12 mouse cellular contexts compared by ENCODE assay signal in genomic region chr19:54533858-54534257, GRCm38 (mm10).
DNase-seq lines count a peak whose midpoint lies in the region; ATAC-seq and TF ChIP-seq lines count a peak whose summit lies in the region.
"Had no signal": no experiment of that assay in that cellular context is flagged by ENCODE, and none has a peak within 500 bp of the region (broad histone marks: within the 10 kb centered on the region; RNA-seq: fewer than 3 reads in every experiment).

No protein-coding gene starts in this region.

- no peaks in the 10 kb centered on the region for H3K79me2 ChIP-seq in MEL (ENCODE audit: control insufficient read depth, insufficient read depth, low read length, poor library complexity)

- H3K4me3 ChIP-seq in liver, postnatal 0 days (ENCODE audit: low read depth, low read length), result no peak overlapping the region
- no peak overlapping the region for H3K4me3 ChIP-seq in liver, embryonic 11.5 days (ENCODE audit: low read depth, low read length)
- H3K4me3 ChIP-seq in MEL (ENCODE audit: control insufficient read depth in 1 of 2, insufficient read depth in 1 of 2, low read depth in 2 of 2, low read length in 2 of 2), result no peak overlapping the region
- H3K4me3 ChIP-seq: embryonic facial prominence, embryonic 12.5 days; forebrain, embryonic 13.5 days; heart, embryonic 10.5 days; hindbrain, embryonic 13.5 days had no signal

- TF ChIP-seq POLR2A in MEL (IDR thresholded peaks at IDR 0.05; ENCODE audit: control insufficient read depth in 1 of 2, insufficient read depth in 1 of 2, low read depth in 1 of 2, low read length in 2 of 2, poor library complexity in 1 of 2), result no peak

- ATAC-seq in frontal cortex, adult (ENCODE audit: low TSS enrichment), result peak; percentile 90
- no peak for ATAC-seq in liver, postnatal 0 days
- no peak for ATAC-seq in liver, embryonic 11.5 days (replicated peaks; ENCODE audit: low FRiP score)
- ATAC-seq: forebrain, embryonic 13.5 days had no signal

- no peaks in the 10 kb centered on the region for H3K4me1 ChIP-seq in liver, postnatal 0 days (ENCODE audit: insufficient read depth)
- H3K4me1 ChIP-seq in liver, embryonic 11.5 days (replicated peaks; ENCODE audit: control insufficient read depth, insufficient read depth, low read length), result no peaks in the 10 kb centered on the region
- H3K4me1 ChIP-seq in MEL (ENCODE audit: control insufficient read depth in 1 of 2, insufficient read depth in 2 of 2, low read length in 2 of 2), result no peaks in the 10 kb centered on the region
- H3K4me1 ChIP-seq: embryonic facial prominence, embryonic 12.5 days; forebrain, embryonic 13.5 days; heart, embryonic 10.5 days; hindbrain, embryonic 13.5 days had no signal

- no peak for DNase-seq in frontal cortex, postnatal 14 days (ENCODE audit: low spot score in 2 of 2)
- no peak for DNase-seq in liver, postnatal 0 days
- DNase-seq in liver, embryonic 11.5 days (ENCODE audit: low spot score), result no peak
- DNase-seq in MEL (ENCODE audit: low read depth, low spot score), result peak; percentile 28
- peak; percentile 64 for DNase-seq in brain, adult 2 months (ENCODE audit: low read depth, low spot score)
- DNase-seq in thymus, adult 18-20 months, result no peak

- TF ChIP-seq EP300 in liver, postnatal 0 days (IDR thresholded peaks at IDR 0.05; ENCODE audit: low read depth), result no peak
- no peak for TF ChIP-seq EP300 in MEL (IDR thresholded peaks at IDR 0.05; ENCODE audit: low read depth in 1 of 2, low read length in 2 of 2)

- no peak overlapping the region for H3K9ac ChIP-seq in liver, postnatal 0 days (replicated peaks)
- no peak overlapping the region for H3K9ac ChIP-seq in liver, embryonic 11.5 days (ENCODE audit: low read depth, low read length)
- no peak overlapping the region for H3K9ac ChIP-seq in MEL (ENCODE audit: control insufficient read depth, low read depth, low read length, poor library complexity, severe bottlenecking)
- H3K9ac ChIP-seq: embryonic facial prominence, embryonic 12.5 days; forebrain, embryonic 13.5 days; hindbrain, embryonic 13.5 days; liver, embryonic 14.5 days had no signal

- TF ChIP-seq CTCF in liver, postnatal 0 days (IDR thresholded peaks at IDR 0.05; ENCODE audit: low read depth), result peak; percentile 39
- peak in 2 of 3 experiments; percentile 16 to 55; a peak in 2 of 6 replicates for TF ChIP-seq CTCF in MEL (IDR thresholded peaks at IDR 0.05 in 2 of 3, conservative IDR thresholded peaks at IDR 0.05 in 1 of 3; ENCODE audit: control insufficient read depth in 1 of 3, insufficient read depth in 1 of 3, low read depth in 2 of 3, low read length in 3 of 3, poor library complexity in 1 of 3, severe bottlenecking in 1 of 3)

- no peak overlapping the region for H3K4me2 ChIP-seq in liver, postnatal 0 days (ENCODE audit: low read depth, low read length)
- no peak overlapping the region for H3K4me2 ChIP-seq in liver, embryonic 11.5 days
- H3K4me2 ChIP-seq: embryonic facial prominence, embryonic 12.5 days; forebrain, embryonic 13.5 days; hindbrain, embryonic 13.5 days had no signal

- H3K36me3 ChIP-seq in liver, postnatal 0 days (replicated peaks; ENCODE audit: insufficient read depth, low read length), result no peaks in the 10 kb centered on the region
- no peaks in the 10 kb centered on the region for H3K36me3 ChIP-seq in liver, embryonic 11.5 days (ENCODE audit: control insufficient read depth, insufficient read depth, low read length)
- no peaks in the 10 kb centered on the region for H3K36me3 ChIP-seq in MEL (ENCODE audit: control insufficient read depth in 1 of 2, insufficient read depth in 2 of 2, low read length in 2 of 2)
- H3K36me3 ChIP-seq: embryonic facial prominence, embryonic 12.5 days; heart, embryonic 10.5 days; hindbrain, embryonic 13.5 days had no signal

- H3K9me3 ChIP-seq in liver, postnatal 0 days (ENCODE audit: low read length), result no peaks in the 10 kb centered on the region
- H3K9me3 ChIP-seq in liver, embryonic 11.5 days (ENCODE audit: control insufficient read depth, low read length), result no peaks in the 10 kb centered on the region
- H3K9me3 ChIP-seq in MEL (replicated peaks; ENCODE audit: insufficient read depth, low read length), result no peaks in the 10 kb centered on the region
- H3K9me3 ChIP-seq: embryonic facial prominence, embryonic 12.5 days; forebrain, embryonic 13.5 days; heart, embryonic 10.5 days; hindbrain, embryonic 13.5 days had no signal

- no peaks in the 10 kb centered on the region for H3K27me3 ChIP-seq in liver, postnatal 0 days (ENCODE audit: insufficient read depth, low read length)
- no peaks in the 10 kb centered on the region for H3K27me3 ChIP-seq in liver, embryonic 11.5 days (replicated peaks; ENCODE audit: control insufficient read depth, insufficient read depth, low read length)
- H3K27me3 ChIP-seq in MEL (ENCODE audit: control insufficient read depth in 1 of 2, insufficient read depth in 2 of 2, low read length in 2 of 2), result peaks cover 0 to 3% of the 10 kb centered on the region in 2 experiments; a peak in 1 of 4 replicates
- H3K27me3 ChIP-seq: embryonic facial prominence, embryonic 12.5 days; forebrain, embryonic 13.5 days; hindbrain, embryonic 13.5 days had no signal

- H3K27ac ChIP-seq in liver, postnatal 0 days (ENCODE audit: low read depth), result no peak overlapping the region
- H3K27ac ChIP-seq in liver, embryonic 11.5 days (ENCODE audit: low read depth, low read length), result no peak overlapping the region
- no peak overlapping the region for H3K27ac ChIP-seq in MEL (ENCODE audit: control insufficient read depth, low read depth, low read length)
- H3K27ac ChIP-seq: embryonic facial prominence, embryonic 12.5 days; forebrain, embryonic 13.5 days; heart, embryonic 10.5 days; hindbrain, embryonic 13.5 days; liver, embryonic 14.5 days had no signal

- peak; percentile 61 for TF ChIP-seq RAD21 in MEL (IDR thresholded peaks at IDR 0.05; ENCODE audit: low read depth, low read length)

TF ChIP-seq in MEL, 35 proteins besides CTCF, POLR2A, EP300 and RAD21:
- TF ChIP-seq ELF1 (IDR thresholded peaks at IDR 0.05; ENCODE audit: low read depth, low read length) (no peak), ZC3H11A (IDR thresholded peaks at IDR 0.05; ENCODE audit: low read depth, low read length) (peak; percentile 26; the same call in 1 of the 2 replicates), MAX (IDR thresholded peaks at IDR 0.05; ENCODE audit: low read length) (no peak), RCOR1 (IDR thresholded peaks at IDR 0.05; ENCODE audit: low read depth, low read length) (no peak), SMC3 (IDR thresholded peaks at IDR 0.05; ENCODE audit: low read depth, low read length) (peak; percentile 66)

Comparison
In these comparisons a context has a peak if more than half of its experiments do, and no peak if none do; other contexts are left out.
1. DNase-seq: peak in MEL (single experiment) and brain, adult 2 months (single experiment); none in frontal cortex, postnatal 14 days (0 of 2), liver, postnatal 0 days (single experiment), liver, embryonic 11.5 days (single experiment) and thymus, adult 18-20 months (0 of 2).